Mouse (Mus musculus) testis, adult 2 months (tissue): ENCODE measurements around the gene Dusp5.

Experiments used
- CTCF ChIP-seq: fragments of 200-500 bp; IDR thresholded peaks from 2 replicates; pipeline ENCODE4 v1.5.1; 2012; ENCODE audit warnings: low read depth, mild to moderate bottlenecking, inconsistent platforms, low read length, moderate library complexity; ENCODE audit not compliant: control insufficient read depth, insufficient read depth, insufficient replicate concordance
- POLR2A ChIP-seq: fragments of 200-500 bp; IDR thresholded peaks from 2 replicates; pipeline ENCODE4 v1.6.1; 2012; ENCODE audit warnings: low read depth, mild to moderate bottlenecking, inconsistent platforms, low read length, moderate library complexity; ENCODE audit not compliant: control insufficient read depth

DNA sequence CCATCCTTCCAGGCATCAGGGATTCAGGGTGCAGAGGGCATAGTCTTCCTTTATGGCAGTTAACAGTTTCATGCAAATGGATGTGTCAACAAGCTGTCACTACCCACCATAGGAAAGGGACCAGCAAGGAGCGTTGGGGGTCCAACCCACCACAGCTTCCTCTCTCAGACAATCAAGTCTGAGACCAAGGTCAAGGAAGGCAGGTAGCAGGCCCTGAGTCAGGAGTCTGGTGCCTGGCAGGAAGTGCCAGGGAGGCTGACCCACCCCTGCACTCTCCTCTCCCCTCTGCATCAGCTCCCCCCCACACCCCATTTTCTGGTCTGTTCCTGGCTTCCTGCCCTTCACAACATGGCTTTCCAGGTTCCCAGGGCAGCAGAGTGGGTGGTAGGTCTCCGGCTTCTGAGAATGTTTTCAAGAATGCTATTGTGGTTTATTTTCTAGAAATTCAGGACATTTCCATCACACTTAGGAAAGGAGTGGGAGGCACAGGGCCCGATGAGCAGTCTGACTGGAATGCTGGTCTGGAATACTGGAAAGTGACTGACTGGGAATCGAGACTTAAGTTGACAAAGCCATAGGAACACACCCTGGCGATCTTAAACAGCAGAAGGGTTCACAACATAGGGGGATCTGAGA is 26.2 kb downstream of the Dusp5 start:
- no peak for TF ChIP-seq CTCF
- no peak for TF ChIP-seq POLR2A
